Mouse (Mus musculus) lung, embryonic 14.5 days (tissue): ENCODE measurements around the gene Bco1. TPM values are rescaled to one million over a fixed set of nuclear protein-coding genes. Genes with fewer than 3 reads are reported as not detected.
A peak's percentile ranks its signal among the peaks of the same experiment; 100 is the strongest.

Source experiments
- ATAC-seq: fragments of 200-750 bp; cut with Nextera tagmentation; 2 replicates; pipeline ENCODE4 v1.8.0; 2017; ENCODE audit warnings: mild to moderate bottlenecking, moderate TSS enrichment, moderate library complexity; ENCODE audit not compliant: insufficient read depth
- DNase-seq: peaks from one replicate; pipeline ENCODE4 v3.0.0-alpha.2; 2015
- H3K27ac ChIP-seq: fragments of 300-500 bp; sonication (generic); 2 replicates; pipeline ENCODE4 v1.5.1; 2014; ENCODE audit warnings: low read depth, mild to moderate bottlenecking, moderate library complexity
- H3K27me3 ChIP-seq: fragments of 300-500 bp; sonication (generic); 2 replicates; pipeline ENCODE4 v1.6.1; 2014; ENCODE audit warnings: low read length, control low read depth; ENCODE audit not compliant: insufficient read depth
- H3K36me3 ChIP-seq: fragments of 300-500 bp; sonication (generic); 2 replicates; pipeline ENCODE4 v1.6.1; 2014; ENCODE audit warnings: control low read depth; ENCODE audit not compliant: insufficient read depth
- H3K4me1 ChIP-seq: fragments of 300-500 bp; sonication (generic); 2 replicates; pipeline ENCODE4 v1.6.1; 2014; ENCODE audit warnings: antibody characterized with exemption, control low read depth; ENCODE audit not compliant: insufficient read depth
- H3K4me2 ChIP-seq: fragments of 300-500 bp; sonication (generic); 2 replicates; pipeline ENCODE4 v1.6.1; 2014; ENCODE audit warnings: mild to moderate bottlenecking
- H3K4me3 ChIP-seq: fragments of 300-500 bp; sonication (generic); 2 replicates; pipeline ENCODE4 v1.5.1; 2014; ENCODE audit warnings: low read depth, low read length
- H3K9ac ChIP-seq: fragments of 300-500 bp; sonication (generic); 2 replicates; pipeline ENCODE4 v1.6.1; 2014
- H3K9me3 ChIP-seq: fragments of 300-500 bp; sonication (generic); 2 replicates; pipeline ENCODE4 v1.6.1; 2016; ENCODE audit warnings: low read depth, low read length, control low read depth
- CTCF ChIP-seq: IDR thresholded peaks from 2 replicates; pipeline ENCODE4 v1.5.1; 2016; ENCODE audit warnings: antibody characterized with exemption, low read depth
- WGBS: fragments of 180-500 bp; shearing (Covaris S2); extraction: QIAGEN DNeasy Blood & Tissue Kit; methylation state at CpG from one replicate; pipeline ENCODE4 v1.1.7; 2014; 5-methylcytosine and 5-hydroxymethylcytosine counted together
- polyA plus RNA-seq: library from polyadenylated mRNA; unstranded; fragments of >200 nt; fragmentation: Nextera tagmentation; extraction: Ambion mirVana; gene quantifications from 2 replicates; pipeline ENCODE4 v1.2.1, GENCODE M21; 2014

Gene Bco1
- polyA plus RNA-seq, 1 experiment from 2014 or later: 0.75 TPM

DNA sequence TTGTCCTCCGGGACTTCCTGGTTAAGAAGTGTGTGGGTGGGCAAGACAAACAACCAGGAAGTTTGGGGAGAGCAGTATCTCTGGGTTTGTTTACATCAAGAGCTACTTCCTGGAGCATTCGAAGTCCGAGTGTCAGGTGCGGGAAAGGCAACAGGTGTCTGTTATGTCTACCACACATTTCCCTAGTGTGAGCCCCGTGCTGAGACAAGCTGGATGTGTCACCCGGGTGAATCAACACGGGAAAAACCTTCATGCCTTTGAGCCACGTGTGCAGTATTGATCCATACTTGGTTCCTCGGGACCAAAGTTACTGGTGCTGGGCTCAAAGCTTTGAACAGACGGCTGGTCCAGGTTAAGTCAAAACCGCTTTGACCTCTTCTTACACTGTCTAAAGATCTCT, 41.7 kb downstream of the Bco1 start:
- no peak for DNase-seq
- H3K9me3 ChIP-seq: peaks cover 4% of the 10 kb centered on the region; the same call in 1 of the 2 replicates
- WGBS: 27% methylated on average over 11 of the region's 11 CpGs
- H3K4me2 ChIP-seq: no peak overlapping the region
- TF ChIP-seq CTCF: no peak
- H3K27ac ChIP-seq: no peak overlapping the region
- no peak overlapping the region for H3K9ac ChIP-seq
- H3K36me3 ChIP-seq: no peaks in the 10 kb centered on the region
- no peaks in the 10 kb centered on the region for H3K4me1 ChIP-seq
- H3K4me3 ChIP-seq: no peak overlapping the region
- no peak for ATAC-seq
- H3K27me3 ChIP-seq: no peaks in the 10 kb centered on the region

DNA sequence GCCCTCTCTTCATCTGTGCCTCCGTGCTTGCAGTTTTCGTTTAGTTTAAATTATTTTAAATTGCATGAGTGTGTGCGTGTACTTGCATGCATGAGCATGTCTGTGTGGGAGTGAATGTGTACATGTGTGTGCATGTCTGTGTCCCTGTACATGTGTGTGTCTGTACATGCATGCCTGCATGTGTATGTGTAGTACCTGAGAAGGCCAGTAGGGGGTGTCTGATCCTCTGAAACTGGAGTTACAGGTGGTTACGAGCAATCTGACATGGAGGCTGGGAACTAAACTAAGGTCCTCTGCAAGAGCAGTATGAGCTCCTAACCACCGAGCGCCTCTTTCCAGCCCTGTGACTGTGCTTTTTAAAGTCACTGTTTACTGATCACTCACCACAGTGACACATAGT, 52.9 kb downstream of the Bco1 start:
- H3K4me3 ChIP-seq: no peak overlapping the region
- DNase-seq: no peak
- no peak for ATAC-seq
- H3K4me2 ChIP-seq: no peak overlapping the region
- no peak overlapping the region for H3K27ac ChIP-seq
- TF ChIP-seq CTCF: peak; percentile 54
- WGBS: 84% methylated on average over 6 of the region's 6 CpGs
- no peaks in the 10 kb centered on the region for H3K27me3 ChIP-seq
- no peak overlapping the region for H3K9ac ChIP-seq
- no peaks in the 10 kb centered on the region for H3K36me3 ChIP-seq
- no peaks in the 10 kb centered on the region for H3K9me3 ChIP-seq
- no peaks in the 10 kb centered on the region for H3K4me1 ChIP-seq

DNA sequence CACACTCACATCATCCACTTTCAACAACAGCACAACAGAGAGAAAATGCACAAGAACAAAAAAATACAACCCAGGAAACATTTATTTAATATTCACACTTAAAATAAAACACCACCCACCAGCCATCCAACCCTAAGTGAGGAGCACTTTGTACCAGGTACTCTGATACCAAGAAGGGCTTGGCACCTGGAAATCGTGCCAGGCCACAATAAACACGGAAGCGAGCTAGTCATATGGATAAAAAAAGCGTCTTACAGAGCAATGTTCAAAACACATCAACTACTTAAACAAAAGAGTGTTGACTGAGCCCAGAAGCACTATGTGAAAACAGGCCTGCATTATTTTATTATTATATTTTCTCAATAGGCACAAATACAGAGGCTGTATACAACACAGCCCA, 60.5 kb downstream of the Bco1 start:
- ATAC-seq (no peak), DNase-seq (no peak)
- 88% methylated on average over 4 of the region's 4 CpGs for WGBS
- TF ChIP-seq CTCF: no peak
- H3K27me3 ChIP-seq: no peaks in the 10 kb centered on the region
- no peak overlapping the region for H3K9ac ChIP-seq
- H3K36me3 ChIP-seq: no peaks in the 10 kb centered on the region
- no peak overlapping the region for H3K27ac ChIP-seq
- H3K9me3 ChIP-seq: no peaks in the 10 kb centered on the region
- H3K4me1 ChIP-seq: peaks cover 5% of the 10 kb centered on the region; the same call in 1 of the 2 replicates
- no peak overlapping the region for H3K4me3 ChIP-seq
- no peak overlapping the region; the same call in 1 of the 2 replicates for H3K4me2 ChIP-seq

DNA sequence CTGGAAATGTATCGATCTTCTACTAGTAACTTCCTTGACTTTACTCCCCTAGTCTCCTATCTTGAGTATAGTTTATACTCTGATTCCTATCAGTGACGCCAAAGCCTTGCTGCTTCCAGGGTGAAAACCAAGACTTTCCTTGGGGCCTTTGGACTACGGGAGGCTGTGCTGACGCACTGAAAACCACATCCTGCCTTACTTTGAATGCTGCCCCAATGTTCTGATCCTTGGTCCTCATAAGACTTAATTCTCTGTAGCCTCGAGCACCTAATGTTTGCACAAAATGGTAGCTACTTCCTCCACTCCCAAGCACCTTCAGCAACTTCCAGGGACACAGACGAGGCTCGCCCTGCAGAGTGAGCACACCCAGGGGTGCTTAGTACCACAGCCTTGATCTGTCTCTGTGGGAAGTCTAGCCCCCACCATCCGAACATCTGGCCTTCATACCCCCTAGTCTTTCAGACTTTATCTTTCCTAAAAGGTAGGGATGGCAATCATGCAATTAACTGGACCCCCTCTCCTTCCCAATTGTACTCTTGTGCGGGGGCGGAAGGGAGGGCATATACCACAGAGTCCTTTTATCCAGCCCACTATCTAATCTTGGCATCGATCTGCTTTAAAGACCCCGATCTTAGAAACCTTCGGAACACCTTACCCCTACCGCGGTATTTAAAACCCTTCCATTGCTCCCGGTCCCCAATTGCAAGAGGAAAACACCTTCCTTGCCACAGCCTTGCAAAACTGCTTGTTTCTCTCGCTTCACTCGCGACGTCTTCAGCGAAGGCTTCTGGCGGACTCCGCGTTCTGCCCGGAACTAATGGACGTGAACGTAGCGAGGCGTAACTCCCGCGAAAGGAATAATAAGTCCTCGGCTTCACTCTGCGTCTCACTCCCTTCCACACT, 61.5 kb downstream of the Bco1 start:
- Histone ChIP-seq H3K27me3 (no peaks in the 10 kb centered on the region), H3K9ac (peak overlapping the region; percentile 89), H3K27ac (peak overlapping the region; percentile 78), H3K4me3 (peak overlapping the region; percentile 87), H3K9me3 (no peaks in the 10 kb centered on the region), H3K4me2 (peak overlapping the region; percentile 96), H3K36me3 (no peaks in the 10 kb centered on the region), H3K4me1 (peaks cover 5% of the 10 kb centered on the region; the same call in 1 of the 2 replicates)
- no peak for DNase-seq
- ATAC-seq: peak; percentile 20
- no peak for TF ChIP-seq CTCF
- WGBS: 9% methylated on average over 33 of the region's 33 CpGs

DNA sequence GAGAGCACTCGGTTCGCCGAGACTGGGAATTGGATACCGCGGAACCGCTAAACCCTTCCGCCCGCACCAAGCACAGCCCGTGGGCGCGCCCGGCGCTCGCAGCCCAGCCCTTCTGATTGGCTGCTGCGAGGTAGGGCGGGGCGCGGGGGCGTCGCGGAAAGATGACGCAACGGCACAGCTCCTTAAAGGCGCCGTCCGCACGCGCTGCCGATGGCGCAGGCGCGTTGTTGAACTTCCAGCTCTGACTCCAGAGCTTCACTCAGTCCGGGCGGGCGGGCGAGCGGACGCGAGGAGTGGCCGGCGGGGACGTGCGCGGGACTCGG, 62.1 kb downstream of the Bco1 start:
- peak overlapping the region; percentile 96 for H3K4me2 ChIP-seq
- DNase-seq (peak; percentile 99), ATAC-seq (peak; percentile 95)
- WGBS: under 1% methylated on average over 45 of the region's 45 CpGs
- H3K9ac ChIP-seq: peak overlapping the region; percentile 89
- H3K4me1 ChIP-seq: peaks cover 5% of the 10 kb centered on the region; the same call in 1 of the 2 replicates
- peak overlapping the region; percentile 87 for H3K4me3 ChIP-seq
- no peaks in the 10 kb centered on the region for H3K9me3 ChIP-seq
- TF ChIP-seq CTCF: no peak
- peak overlapping the region; percentile 78 for H3K27ac ChIP-seq
- no peaks in the 10 kb centered on the region for H3K27me3 ChIP-seq
- no peaks in the 10 kb centered on the region for H3K36me3 ChIP-seq

DNA sequence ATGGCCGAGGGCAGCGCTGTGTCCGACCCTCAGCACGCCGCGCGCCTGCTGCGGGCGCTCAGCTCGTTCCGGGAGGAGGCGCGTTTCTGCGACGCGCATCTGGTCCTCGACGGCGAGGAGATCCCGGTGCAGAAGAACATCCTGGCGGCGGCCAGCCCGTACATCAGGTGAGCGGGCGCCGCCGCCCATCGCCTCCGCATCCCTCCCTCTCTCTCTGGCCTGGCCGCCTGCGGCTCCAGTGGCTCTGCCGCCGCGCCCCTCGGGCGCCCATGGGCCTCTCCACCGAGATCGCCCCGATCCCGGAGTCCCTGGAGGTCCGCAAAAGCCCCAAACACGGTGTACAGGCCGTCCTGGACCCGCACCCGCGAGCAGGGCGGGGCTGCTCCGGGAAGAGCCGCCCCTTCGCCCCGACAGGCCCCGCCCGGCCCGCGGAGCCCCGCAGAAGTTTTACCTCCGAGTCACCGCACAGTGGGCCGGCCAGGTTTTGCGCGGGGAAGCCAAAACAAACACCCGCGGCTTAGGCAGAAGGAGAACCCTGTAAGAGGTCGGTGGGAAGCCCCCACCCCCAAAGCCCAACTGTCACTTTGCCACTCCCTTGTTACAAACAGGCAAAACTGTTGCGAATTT, 62.6 kb downstream of the Bco1 start, which contains the start of gene Gan:
Gene Gan, plus strand, starts transcription at position 1 of the 627 bp plus-strand sequence.
- WGBS: under 1% methylated on average over 65 of the region's 65 CpGs

DNA sequence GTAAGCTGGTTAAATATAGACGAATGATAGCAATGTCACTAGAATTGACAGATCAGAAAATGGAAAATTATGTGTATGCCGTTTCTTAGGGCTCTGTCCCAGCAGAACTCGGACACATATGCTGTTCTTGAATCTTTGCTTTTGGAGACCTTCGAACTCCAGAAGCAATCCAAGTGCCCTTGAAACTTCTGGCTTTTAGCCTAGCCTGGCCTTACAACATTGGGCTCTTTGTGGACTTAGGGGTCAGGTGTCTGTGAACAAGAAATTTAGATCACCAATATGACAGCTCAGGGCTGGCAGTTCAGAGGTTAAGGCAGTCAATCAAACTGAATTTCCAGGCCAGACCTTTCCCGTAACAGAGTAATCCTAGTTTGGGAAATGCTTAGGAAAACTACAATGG, 63.4 kb downstream of the Bco1 start:
- no peak for ATAC-seq
- no peak overlapping the region for H3K27ac ChIP-seq
- no peaks in the 10 kb centered on the region for H3K27me3 ChIP-seq
- WGBS: 44% methylated on average over 5 of the region's 5 CpGs
- H3K4me1 ChIP-seq: peaks cover 5% of the 10 kb centered on the region; the same call in 1 of the 2 replicates
- DNase-seq: no peak
- no peak for TF ChIP-seq CTCF
- peak overlapping the region; percentile 89 for H3K9ac ChIP-seq
- no peaks in the 10 kb centered on the region for H3K36me3 ChIP-seq
- no peaks in the 10 kb centered on the region for H3K9me3 ChIP-seq
- peak overlapping the region; percentile 96 for H3K4me2 ChIP-seq
- H3K4me3 ChIP-seq: peak overlapping the region; percentile 87

More for the DNA sequence above, 62.6 kb downstream of the Bco1 start, which contains the start of gene Gan:
- H3K36me3 ChIP-seq: no peaks in the 10 kb centered on the region
- peaks cover 5% of the 10 kb centered on the region; the same call in 1 of the 2 replicates for H3K4me1 ChIP-seq
- H3K9ac ChIP-seq: peak within 1 kb of the TSS; percentile 89
- H3K27ac ChIP-seq: peak within 1 kb of the TSS; percentile 78
- H3K4me2 ChIP-seq: peak within 1 kb of the TSS; percentile 96
- no peak for TF ChIP-seq CTCF
- H3K4me3 ChIP-seq: peak within 1 kb of the TSS; percentile 87
- DNase-seq (peak; percentile 58), ATAC-seq (peak; percentile 69)
- no peaks in the 10 kb centered on the region for H3K27me3 ChIP-seq
- no peaks in the 10 kb centered on the region for H3K9me3 ChIP-seq
